Mouse (Mus musculus): ENCODE measurements around the gene Khdc3.

- TF ChIP-seq POLR2A (IDR thresholded peaks at IDR 0.05; ENCODE audit: insufficient read depth, low read length): no peak
- TF ChIP-seq CTCF (IDR thresholded peaks at IDR 0.05; ENCODE audit: low read depth, low read length): no peak
- no peak for TF ChIP-seq EP300 (IDR thresholded peaks at IDR 0.05; ENCODE audit: insufficient read depth, low read depth, low read length)
These were observed 29.2 kb upstream of the Khdc3 start for GRCm38 (mm10) chr9:73072426-73072825.
